Mouse (Mus musculus) gastrocnemius, postnatal 36 days (tissue): ENCODE results near the gene Sri. TPM values are rescaled to one million over a fixed set of nuclear protein-coding genes. Genes with fewer than 3 reads are reported as not detected.
"Not testable (repeated sequence)": the region's sequence is repeated elsewhere in the genome, so short reads cannot be mapped to it uniquely, and the experiment has no call there.

Experiments
- DNase-seq, 2 experiments: peaks; one replicate each; pipeline ENCODE4 v3.0.0; 2022
- intact Hi-C: fragments of 180-260 bp; cut with DNase I; formaldehyde crosslinking; loops from one replicate; pipeline ENCODE4 v1.15.1; 2025
- long read RNA-seq, 2 experiments: library from polyadenylated mRNA; stranded (forward); transcript quantifications; one replicate each; pipeline ENCODE4 v2.0.0; 2021
- total RNA-seq, 2 experiments: library from RNA; stranded (reverse); gene quantifications; 2 replicates each; pipeline ENCODE4 v1.2.3; 2021

Gene Sri
- total RNA-seq: 10 to 100 TPM; 16.8 to 19.0 TPM
- long read RNA-seq, experiment 1, transcript Sri-205 (8 exons, 2,251 nt): major isoform, 28 of 32 reads
- long read RNA-seq, experiment 1, partial matches to known transcripts: 2 of 32 reads
- long read RNA-seq, experiment 1, other reads (novel, unspliced or antisense): 2 of 32 reads
- long read RNA-seq, experiment 2, transcript Sri-205 (8 exons, 2,251 nt): major isoform, 23 of 24 reads
- long read RNA-seq, experiment 2, partial matches to known transcripts: 1 of 24 reads
- long read RNA-seq, experiment 2, other reads (novel, unspliced or antisense): 0 of 24 reads

DNA sequence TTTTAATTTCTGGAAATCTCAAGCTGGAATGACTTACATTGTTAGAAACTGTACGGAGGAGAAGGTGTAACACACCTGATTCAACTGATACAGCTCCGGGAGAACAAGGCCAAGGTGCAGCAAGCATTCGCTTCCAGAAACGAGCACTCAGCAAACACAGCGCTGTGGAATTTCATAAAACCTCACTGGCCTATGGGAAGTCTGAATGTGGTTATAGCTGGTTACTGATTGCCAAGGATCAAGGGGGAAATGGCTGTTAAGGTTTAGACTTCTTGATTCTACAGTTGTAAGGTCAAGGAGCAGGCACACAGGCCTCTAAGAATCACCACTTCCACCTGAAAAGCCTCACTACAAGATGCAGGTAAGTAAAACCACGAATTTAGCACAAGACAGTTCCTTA is at the start of gene Sri:
Gene Sri (plus strand): TSS at position 224 of the 400 bp plus-strand sequence.
- intact Hi-C loops: no loop called here

GRCm38 (mm10) chr5:7996401-7997044 is 49.4 kb upstream of the Sri start:
- intact Hi-C loops: no loop called here
- no peak for DNase-seq

More for the DNA sequence above, at the start of gene Sri:
- no peak for DNase-seq

DNA sequence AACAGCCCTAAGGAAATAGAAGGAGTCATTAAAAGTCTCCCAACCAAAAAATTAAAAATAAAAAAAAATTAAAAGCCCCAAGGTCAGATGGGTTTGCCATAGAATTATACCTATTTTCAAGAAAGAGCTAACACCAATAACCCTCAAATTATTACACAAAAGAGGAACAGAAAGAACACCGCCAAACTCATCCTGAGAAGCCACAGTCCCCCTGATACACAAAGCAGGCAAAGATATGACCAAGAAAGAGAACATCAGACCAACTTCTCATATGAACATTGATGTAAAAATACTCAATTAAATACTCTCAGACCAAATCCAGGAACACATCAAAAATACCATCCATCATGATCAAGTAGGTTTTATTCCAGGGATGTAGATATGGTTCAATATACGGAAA is 48.8 kb upstream of the Sri start:
- no peak for DNase-seq
- intact Hi-C loops: no loop called here

DNA sequence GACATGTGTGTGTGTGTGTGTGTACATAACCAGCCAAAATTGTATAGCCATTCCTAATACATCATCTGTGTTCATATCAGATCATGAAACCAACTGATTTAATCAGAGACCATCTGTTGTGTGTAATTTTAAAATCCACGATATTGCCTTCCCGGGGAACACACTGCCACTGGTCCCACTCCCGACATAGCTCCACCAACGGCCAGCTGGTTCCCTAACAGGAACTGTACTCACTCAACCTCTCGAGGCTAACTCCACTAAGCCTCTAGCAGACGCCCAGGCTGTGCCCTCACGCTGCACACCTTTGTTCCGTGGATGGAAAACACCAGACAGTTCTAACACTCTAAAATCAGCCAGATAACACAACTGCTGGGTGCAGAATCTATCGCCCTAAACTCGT is 45.4 kb upstream of the Sri start:
- no peak for DNase-seq
- intact Hi-C loops: no loop called here

DNA sequence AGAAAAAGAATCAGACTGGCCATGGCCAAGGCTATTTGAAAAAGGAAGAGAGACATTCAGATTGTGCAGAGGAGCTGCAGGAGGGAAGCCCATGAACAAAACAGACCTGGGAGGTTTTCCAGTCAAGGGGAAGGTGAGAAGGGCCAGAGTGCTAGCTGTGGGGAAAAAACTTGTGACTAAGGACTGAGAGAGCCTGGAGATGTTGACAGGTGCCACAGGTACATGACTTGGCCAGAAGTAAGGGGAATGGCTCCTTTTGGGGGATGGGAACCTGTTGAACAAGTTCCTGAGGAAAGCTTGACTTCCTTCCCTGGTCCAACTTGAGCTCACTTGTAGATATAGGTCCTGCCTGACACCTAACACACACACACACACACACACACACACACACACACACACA is 43.1 kb upstream of the Sri start:
- intact Hi-C loops: no loop called here
- no peak for DNase-seq

DNA sequence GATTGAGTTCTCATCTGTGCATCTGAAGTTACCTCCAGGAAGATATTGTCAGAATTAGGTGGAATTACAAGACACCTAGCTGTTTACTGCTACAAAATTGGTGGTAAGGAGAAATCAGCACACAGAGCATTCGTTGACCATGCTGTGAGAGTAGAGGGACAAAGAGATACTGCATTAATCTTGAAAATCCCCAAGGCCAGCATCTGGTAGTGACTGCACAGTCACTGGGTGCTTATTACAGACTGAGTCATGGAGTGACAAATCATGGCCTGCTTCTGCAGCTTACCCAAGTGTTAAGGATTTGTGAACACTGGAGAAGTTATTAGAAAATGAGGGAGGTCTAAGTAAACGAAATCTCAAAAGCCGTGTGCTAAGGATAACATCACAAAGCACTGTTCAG is 32.6 kb upstream of the Sri start:
- DNase-seq: no peak
- intact Hi-C loops: no loop called here

GRCm38 (mm10) chr5:8034596-8034995 is 11.3 kb upstream of the Sri start:
- DNase-seq, intact Hi-C loops: not testable (repeated sequence)

DNA sequence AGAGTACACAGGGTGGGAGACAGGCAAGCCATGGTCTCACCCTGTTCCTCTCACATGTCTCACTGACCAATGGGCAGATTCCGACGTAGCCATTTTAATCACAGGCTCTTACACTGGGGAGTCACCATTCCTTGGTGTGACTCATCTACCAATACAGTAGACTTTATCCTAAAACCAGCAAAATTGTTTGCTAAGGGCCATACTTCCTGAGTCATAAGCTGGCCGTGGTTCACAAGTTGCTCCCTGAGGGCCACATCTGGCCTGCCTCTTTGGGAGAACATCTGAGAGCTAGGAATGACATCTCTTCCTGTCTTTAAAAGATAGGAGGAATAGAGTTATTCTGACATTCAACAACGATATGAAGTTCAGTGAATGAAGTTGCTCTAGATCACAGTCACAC is 7.9 kb downstream of the Sri start:
- no peak for DNase-seq
- intact Hi-C loops: no loop called here

DNA sequence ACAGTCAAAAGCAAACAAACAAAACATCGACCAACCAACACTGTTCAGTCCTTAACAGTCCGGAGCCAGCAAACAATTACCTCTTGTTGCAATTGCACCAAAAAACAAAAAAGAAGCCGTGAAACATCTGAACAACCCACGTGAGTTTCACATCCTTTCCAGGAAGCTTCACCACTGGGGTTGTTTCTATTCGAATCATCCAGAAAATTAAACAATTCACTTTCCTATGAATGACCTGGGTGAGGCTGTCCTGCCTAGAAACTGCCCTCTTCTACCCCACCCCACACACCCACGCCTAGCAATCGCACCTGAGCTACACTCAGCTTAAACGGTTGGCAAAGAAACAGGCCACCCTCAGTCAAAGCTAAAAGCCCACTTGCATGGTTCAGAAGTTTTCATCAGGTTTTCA is 9.8 kb downstream of the Sri start:
- no peak for DNase-seq
- intact Hi-C loops: no loop called here

DNA sequence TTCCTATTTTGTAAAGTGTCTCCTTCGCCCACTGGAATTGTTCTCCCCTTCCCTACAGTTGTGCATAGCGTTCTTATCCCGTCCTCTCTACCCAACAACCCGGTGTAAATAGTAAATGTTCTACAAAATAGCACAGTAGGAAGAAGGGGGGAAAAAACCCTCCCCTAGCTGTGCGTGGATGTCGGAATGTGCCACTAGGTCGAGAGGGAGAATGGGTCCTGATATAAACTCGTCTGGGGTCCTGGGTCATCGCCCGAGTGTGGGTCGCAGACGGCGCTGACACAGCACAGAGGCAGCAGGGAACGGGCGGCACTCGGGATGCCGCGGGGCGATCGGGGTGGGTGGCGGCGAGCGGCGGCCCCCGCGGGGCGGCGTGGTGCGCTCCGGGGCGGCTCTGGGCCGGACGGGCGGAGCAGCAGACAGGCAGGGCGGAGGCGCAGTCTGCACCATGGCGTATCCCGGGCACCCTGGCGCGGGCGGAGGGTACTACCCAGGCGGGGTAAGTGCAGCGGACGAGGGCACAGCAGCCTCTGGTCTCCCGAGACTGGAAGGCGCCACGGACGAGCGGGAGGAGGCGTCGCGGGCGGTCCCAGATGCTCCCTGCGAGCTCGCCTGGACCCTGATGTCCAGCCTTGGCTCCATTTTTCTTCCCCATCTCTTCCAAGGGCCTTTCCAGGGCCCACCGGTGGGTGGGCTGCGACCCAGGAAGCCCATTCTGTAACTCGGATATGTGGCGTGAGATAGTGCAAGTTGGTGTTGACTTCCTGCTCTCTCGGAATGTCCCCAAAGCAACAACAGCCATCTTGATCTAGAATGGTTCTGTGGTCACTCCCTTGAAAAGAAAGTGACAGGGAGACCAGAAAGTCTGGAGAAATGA is 10.5 kb downstream of the Sri start:
- DNase-seq: peak; percentile 75 to 80
- intact Hi-C loops: no loop called here

- DNase-seq: no peak
- intact Hi-C loops: no loop called here
Measured at GRCm38 (mm10) chr5:8057018-8057323, 11.1 kb downstream of the Sri start.

DNA sequence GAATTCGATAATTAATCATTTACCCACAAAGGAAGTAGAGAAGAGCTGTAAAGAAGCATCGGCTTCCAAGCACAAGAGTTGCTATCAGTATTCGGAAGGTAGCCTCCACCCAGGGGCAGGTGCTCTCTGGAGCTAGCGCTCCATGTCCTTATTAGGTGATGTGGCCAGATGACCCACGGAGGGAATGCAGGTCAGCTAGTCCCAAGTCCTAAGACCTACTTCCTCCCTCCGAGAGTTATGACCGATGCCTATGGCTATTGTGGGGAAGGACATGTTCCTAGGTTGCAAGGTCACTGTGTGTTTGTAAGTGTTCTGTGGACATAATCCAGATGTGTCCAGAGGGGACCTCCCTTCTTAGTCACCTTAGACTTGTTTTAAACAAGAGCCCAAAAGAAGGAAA is 12.2 kb downstream of the Sri start:
- intact Hi-C loops: no loop called here
- no peak for DNase-seq

GRCm38 (mm10) chr5:8062469-8062868 is 16.6 kb downstream of the Sri start:
- no peak for DNase-seq
- intact Hi-C loops: no loop called here

DNA sequence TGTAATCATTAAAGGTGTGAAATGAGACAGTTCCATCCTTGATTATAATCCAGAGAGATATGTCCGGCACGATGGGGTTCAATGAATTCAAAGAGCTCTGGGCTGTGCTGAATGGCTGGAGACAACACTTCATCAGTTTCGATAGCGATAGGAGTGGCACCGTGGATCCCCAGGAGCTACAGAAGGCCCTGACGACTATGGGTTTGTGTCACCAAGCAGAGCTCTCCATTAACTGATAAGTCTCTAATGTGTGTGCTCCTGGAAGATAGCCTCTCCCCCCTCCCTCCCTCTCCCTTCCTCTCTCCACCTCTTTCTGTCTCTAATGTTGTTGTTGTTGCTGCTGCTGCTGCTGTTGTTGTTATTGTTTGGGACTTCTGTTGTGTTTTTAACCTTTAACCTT is 17.3 kb downstream of the Sri start:
- DNase-seq: no peak
- intact Hi-C loops: no loop called here

- no peak for DNase-seq
- intact Hi-C loops: no loop called here
Measured at GRCm38 (mm10) chr5:8073406-8073805, 27.5 kb downstream of the Sri start.

DNA sequence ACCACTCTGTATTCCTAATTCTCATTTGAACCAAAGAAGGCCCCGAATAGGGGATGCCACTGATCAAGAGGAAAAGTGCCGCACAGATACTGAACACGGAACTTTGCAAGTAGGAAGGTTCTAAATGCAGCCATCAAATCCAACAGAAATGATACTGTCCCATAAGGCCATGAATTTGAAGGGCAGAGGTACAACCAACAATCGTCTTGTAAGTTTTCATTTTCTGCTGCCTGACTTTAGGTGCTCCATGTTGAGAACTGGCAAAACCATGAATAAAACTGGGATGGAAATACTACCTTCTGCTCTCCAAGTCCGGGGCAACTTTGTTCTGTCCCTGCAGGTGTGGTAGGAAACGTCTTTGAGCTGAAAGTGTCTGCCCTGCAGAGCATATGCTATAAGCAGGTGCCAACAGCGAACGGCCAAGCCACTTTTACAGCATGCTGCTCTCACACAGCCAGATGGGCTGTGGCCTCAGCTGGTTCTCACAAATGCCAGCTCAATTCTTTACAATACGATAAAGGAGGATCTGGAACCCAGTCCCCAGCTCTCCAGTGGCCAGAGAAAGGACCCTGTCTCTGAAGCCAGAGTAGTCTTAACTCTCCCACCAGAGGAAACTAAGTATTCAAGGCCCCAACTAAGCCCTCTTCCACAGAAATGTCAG is 28.2 kb downstream of the Sri start:
- intact Hi-C loops: no loop called here
- DNase-seq: no peak

- no peak for DNase-seq
- intact Hi-C loops: no loop called here
Measured at GRCm38 (mm10) chr5:8077481-8077880, 31.6 kb downstream of the Sri start.

- no peak for DNase-seq
- intact Hi-C loops: no loop called here
Measured at GRCm38 (mm10) chr5:8082800-8083509, 37.1 kb downstream of the Sri start.

GRCm38 (mm10) chr5:8085661-8086060 is 39.8 kb downstream of the Sri start:
- intact Hi-C loops: no loop called here
- DNase-seq: no peak

- DNase-seq: no peak
- intact Hi-C loops: no loop called here
Measured at GRCm38 (mm10) chr5:8088147-8088546, 42.3 kb downstream of the Sri start.

DNA sequence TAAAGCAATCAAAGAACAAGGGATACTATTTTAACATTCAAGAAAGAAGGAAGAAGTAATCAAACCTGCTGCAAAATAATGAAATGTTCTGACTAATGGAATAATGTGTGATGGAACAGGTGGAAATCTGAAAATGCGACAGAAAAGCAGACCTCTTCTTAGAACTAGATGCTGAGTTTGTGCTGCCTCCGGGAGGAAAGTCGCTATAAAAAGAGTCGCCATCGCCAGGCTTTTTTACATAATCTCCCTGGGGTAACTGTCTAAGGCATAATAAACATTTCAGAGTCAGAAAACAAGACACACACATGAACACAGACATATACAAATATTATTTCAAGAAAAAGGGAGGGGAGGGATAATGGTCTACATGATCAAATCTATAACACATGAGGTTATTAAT is 49.0 kb downstream of the Sri start:
- intact Hi-C loops: no loop called here
- DNase-seq: no peak
